Mouse (Mus musculus): ENCODE data around the gene Ttll9. TPM values are rescaled to one million over a fixed set of nuclear protein-coding genes. Genes with fewer than 3 reads are reported as not detected.

Ttll9 gene
- polyA plus RNA-seq, 1 experiment: 5.8 TPM

DNA sequence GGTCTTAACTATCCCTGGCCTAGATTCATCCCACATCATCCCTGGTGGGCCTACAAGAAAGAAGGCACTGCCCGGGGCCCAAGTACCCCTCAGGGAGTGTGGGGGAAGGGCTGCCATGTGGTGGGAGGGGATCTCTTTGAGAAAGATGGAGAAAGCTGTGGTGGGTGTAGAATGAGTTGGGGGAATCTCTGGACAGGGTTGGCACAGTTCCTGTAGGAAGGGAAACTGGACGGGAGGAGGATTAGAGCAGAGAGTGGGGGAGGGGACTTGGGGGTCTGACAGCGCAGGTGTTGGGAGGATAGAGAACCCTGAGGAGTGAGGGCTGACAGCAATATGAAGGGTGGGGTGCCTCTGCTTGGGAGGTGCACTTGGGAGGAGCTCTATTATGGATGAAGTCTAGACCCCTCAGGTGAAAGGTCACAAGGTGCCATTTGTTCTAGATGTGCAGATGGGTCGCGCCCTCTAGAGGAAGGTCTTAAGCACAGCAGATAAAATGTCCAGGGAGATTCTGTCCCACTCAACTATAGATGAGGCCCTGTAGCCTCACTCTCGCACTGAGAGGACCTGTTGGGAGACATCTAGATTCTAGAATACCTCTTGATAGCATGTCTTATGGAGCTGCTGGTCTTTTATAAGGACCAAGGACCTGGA is 93.1 kb downstream of the Ttll9 start:
- no peak for TF ChIP-seq POLR2A (IDR thresholded peaks at IDR 0.05; ENCODE audit: borderline replicate concordance, extremely low read depth, insufficient read depth, insufficient read length, poor library complexity, severe bottlenecking)
- no peak for TF ChIP-seq CTCF (IDR thresholded peaks at IDR 0.05; ENCODE audit: borderline replicate concordance, extremely low read depth, insufficient read depth, insufficient read length)
- no peak for DNase-seq (ENCODE audit: low read depth)

Other genes starting within 250 kb of the Ttll9 start
- gene Id1, start 226.2 kb upstream of the Ttll9 start, polyA plus RNA-seq (2012; rRNA removed): 126 TPM in 2 replicates
- 4.3 and 4.8 TPM in 2 replicates for gene Cox4i2, start 208.3 kb upstream of the Ttll9 start, polyA plus RNA-seq (2012; rRNA removed)
- 116 and 129 TPM in 2 replicates for gene Bcl2l1, start 130.8 kb upstream of the Ttll9 start, polyA plus RNA-seq (2012; rRNA removed)
- 20.8 and 28.8 TPM in 2 replicates for gene Tpx2, start 114.5 kb upstream of the Ttll9 start, polyA plus RNA-seq (2012; rRNA removed)
- not detected in 2 replicates for gene Mylk2, start 51.1 kb upstream of the Ttll9 start, polyA plus RNA-seq (2012; rRNA removed)
- 4.6 and 5.4 TPM in 2 replicates for gene Foxs1, start 29.3 kb upstream of the Ttll9 start, polyA plus RNA-seq (2012; rRNA removed)
- 20.6 and 23.9 TPM in 2 replicates for gene Dusp15, start 10.8 kb upstream of the Ttll9 start, polyA plus RNA-seq (2012; rRNA removed)
- gene Pdrg1, start 52.9 kb downstream of the Ttll9 start, polyA plus RNA-seq (2012; rRNA removed): 121 and 131 TPM in 2 replicates
- gene Xkr7, start 69.4 kb downstream of the Ttll9 start, polyA plus RNA-seq (2012; rRNA removed): 12.0 and 18.3 TPM in 2 replicates
- 8.3 and 8.8 TPM in 2 replicates for gene Ccm2l, start 103.5 kb downstream of the Ttll9 start, polyA plus RNA-seq (2012; rRNA removed)
- 1.6 and 2.3 TPM in 2 replicates for gene Hck, start 146.0 kb downstream of the Ttll9 start, polyA plus RNA-seq (2012; rRNA removed)
- gene Tm9sf4, start 198.8 kb downstream of the Ttll9 start, polyA plus RNA-seq (2012; rRNA removed): 52.8 and 67.5 TPM in 2 replicates

All from brain, embryonic 14.5 days (tissue).